Mouse (Mus musculus) heart, embryonic 16.5 days (tissue): ENCODE measurements around the gene E2f7. TPM values are rescaled to one million over a fixed set of nuclear protein-coding genes. Genes with fewer than 3 reads are reported as not detected.
"Not testable (repeated sequence)": the region's sequence is repeated elsewhere in the genome, so short reads cannot be mapped to it uniquely, and the experiment has no call there.

ENCODE experiments used
- ATAC-seq: fragments of 200-750 bp; cut with Nextera tagmentation; replicated peaks from 2 replicates; pipeline ENCODE4 v1.8.0; 2017; ENCODE audit warnings: moderate number of reproducible peaks; ENCODE audit not compliant: insufficient read depth, low FRiP score; ENCODE audit errors: extremely low read depth
- H3K27ac ChIP-seq: fragments of 300-500 bp; sonication (generic); 2 replicates; pipeline ENCODE4 v1.5.1; 2014; ENCODE audit warnings: mild to moderate bottlenecking, low read length, control low read depth, moderate library complexity
- H3K27me3 ChIP-seq: fragments of 300-500 bp; sonication (generic); 2 replicates; pipeline ENCODE4 v1.6.1; 2014; ENCODE audit warnings: low read length, mixed read lengths; ENCODE audit not compliant: control insufficient read depth, insufficient read depth
- H3K36me3 ChIP-seq: fragments of 300-500 bp; sonication (generic); 2 replicates; pipeline ENCODE4 v1.6.1; 2014; ENCODE audit not compliant: control insufficient read depth, insufficient read depth
- H3K4me1 ChIP-seq: fragments of 300-500 bp; sonication (generic); 2 replicates; pipeline ENCODE4 v1.6.1; 2014; ENCODE audit warnings: low read length, mixed read lengths; ENCODE audit not compliant: control insufficient read depth, insufficient read depth
- H3K4me2 ChIP-seq: fragments of 300-500 bp; sonication (generic); 2 replicates; pipeline ENCODE4 v1.6.1; 2014; ENCODE audit warnings: low read depth, mild to moderate bottlenecking, control low read depth, low read length
- H3K4me3 ChIP-seq: fragments of 300-500 bp; sonication (generic); 2 replicates; pipeline ENCODE4 v1.5.1; 2014; ENCODE audit warnings: mild to moderate bottlenecking, control low read depth, low read length
- H3K9ac ChIP-seq: fragments of 300-500 bp; sonication (generic); 2 replicates; pipeline ENCODE4 v1.6.1; 2014; ENCODE audit warnings: low read length, control low read depth
- H3K9me3 ChIP-seq: fragments of 300-500 bp; sonication (generic); replicated peaks from 2 replicates; pipeline ENCODE4 v1.6.1; 2016; ENCODE audit warnings: low read length; ENCODE audit not compliant: control insufficient read depth
- WGBS: fragments of 180-500 bp; shearing (Covaris S2); extraction: QIAGEN DNeasy Blood & Tissue Kit; methylation state at CpG from one replicate; pipeline ENCODE4 v1.1.7; 2014; 5-methylcytosine and 5-hydroxymethylcytosine counted together
- polyA plus RNA-seq: library from polyadenylated mRNA; unstranded; fragments of >200 nt; fragmentation: Nextera tagmentation; extraction: Ambion mirVana; gene quantifications from 2 replicates; pipeline ENCODE4 v1.2.1, GENCODE M21; 2015

E2f7 gene
- polyA plus RNA-seq, 1 experiment from 2014 or later, result 13.5 TPM

- Histone ChIP-seq H3K4me2 (no peak overlapping the region; the same call in 1 of the 2 replicates), H3K36me3 (peaks cover 9% of the 10 kb centered on the region; the same call in 1 of the 2 replicates), H3K27me3 (no peaks in the 10 kb centered on the region), H3K9me3 (no peaks in the 10 kb centered on the region), H3K9ac (no peak overlapping the region), H3K4me3 (no peak overlapping the region), H3K4me1 (peaks cover 13% of the 10 kb centered on the region), H3K27ac (no peak overlapping the region)
- WGBS, result 68% methylated on average over 12 of the region's 12 CpGs
- ATAC-seq, result no peak
These were observed 1.1 kb upstream of the E2f7 start for GRCm38 (mm10) chr10:110744120-110744519.

GRCm38 (mm10) chr10:110745640-110746032 lies 397 bp downstream of the E2f7 start:
- Histone ChIP-seq H3K9me3 (no peaks in the 10 kb centered on the region), H3K4me1 (peaks cover 13% of the 10 kb centered on the region), H3K4me3 (peak overlapping the region; percentile 93), H3K4me2 (peak overlapping the region; percentile 99), H3K27me3 (no peaks in the 10 kb centered on the region), H3K9ac (peak overlapping the region; percentile 93), H3K27ac (peak overlapping the region; percentile 74), H3K36me3 (peaks cover 16% of the 10 kb centered on the region)
- ATAC-seq, result peak; percentile 30
- WGBS, result under 1% methylated on average over 23 of the region's 23 CpGs

GRCm38 (mm10) chr10:110749081-110749480 lies 3.8 kb downstream of the E2f7 start:
- H3K9me3 ChIP-seq, result no peaks in the 10 kb centered on the region
- WGBS, result 92% methylated on average over 9 of the region's 9 CpGs
- H3K4me1 ChIP-seq, result peaks cover 13% of the 10 kb centered on the region
- peaks cover 29% of the 10 kb centered on the region for H3K36me3 ChIP-seq
- no peak overlapping the region for H3K4me3 ChIP-seq
- H3K4me2 ChIP-seq, result no peak overlapping the region
- H3K27ac ChIP-seq, result no peak overlapping the region
- no peak for ATAC-seq
- H3K9ac ChIP-seq, result no peak overlapping the region
- no peaks in the 10 kb centered on the region for H3K27me3 ChIP-seq

GRCm38 (mm10) chr10:110749510-110750305 lies 4.5 kb downstream of the E2f7 start:
- Histone ChIP-seq H3K9ac (no peak overlapping the region), H3K27ac (no peak overlapping the region), H3K4me2 (no peak overlapping the region), H3K36me3 (peaks cover 32% of the 10 kb centered on the region), H3K4me3 (no peak overlapping the region), H3K4me1 (peaks cover 13% of the 10 kb centered on the region), H3K9me3 (no peaks in the 10 kb centered on the region), H3K27me3 (no peaks in the 10 kb centered on the region)
- WGBS, result 88% methylated on average over 9 of the region's 9 CpGs
- ATAC-seq, result no peak

GRCm38 (mm10) chr10:110752849-110753248 lies 7.6 kb downstream of the E2f7 start:
- peaks cover 55% of the 10 kb centered on the region for H3K36me3 ChIP-seq
- H3K9ac ChIP-seq, result no peak overlapping the region
- WGBS, result 66% methylated on average over 3 of the region's 3 CpGs
- H3K27me3 ChIP-seq, result no peaks in the 10 kb centered on the region
- no peaks in the 10 kb centered on the region; the same call in 1 of the 2 replicates for H3K9me3 ChIP-seq
- H3K27ac ChIP-seq, result peak overlapping the region; percentile 75
- peak; percentile 50 for ATAC-seq
- H3K4me1 ChIP-seq, result no peaks in the 10 kb centered on the region; the same call in 1 of the 2 replicates
- H3K4me2 ChIP-seq, result no peak overlapping the region
- no peak overlapping the region for H3K4me3 ChIP-seq

GRCm38 (mm10) chr10:110755556-110755955 lies 10.3 kb downstream of the E2f7 start:
- Histone ChIP-seq H3K9me3 (no peaks in the 10 kb centered on the region; the same call in 1 of the 2 replicates), H3K27ac (no peak overlapping the region), H3K36me3 (peaks cover 51% of the 10 kb centered on the region), H3K9ac (no peak overlapping the region), H3K4me1 (no peaks in the 10 kb centered on the region), H3K4me3 (no peak overlapping the region), H3K27me3 (no peaks in the 10 kb centered on the region), H3K4me2 (no peak overlapping the region)
- 98% methylated on average over 10 of the region's 10 CpGs for WGBS
- ATAC-seq, result no peak

GRCm38 (mm10) chr10:110756271-110756793 lies 11.1 kb downstream of the E2f7 start:
- Histone ChIP-seq H3K27ac (no peak overlapping the region), H3K36me3 (peaks cover 44% of the 10 kb centered on the region), H3K4me1 (no peaks in the 10 kb centered on the region), H3K27me3 (no peaks in the 10 kb centered on the region), H3K4me3 (no peak overlapping the region), H3K4me2 (no peak overlapping the region), H3K9me3 (no peaks in the 10 kb centered on the region; the same call in 1 of the 2 replicates), H3K9ac (no peak overlapping the region)
- ATAC-seq, result no peak
- WGBS, result 89% methylated on average over 7 of the region's 7 CpGs

- H3K9ac ChIP-seq, H3K4me3 ChIP-seq, H3K4me2 ChIP-seq, H3K27me3 ChIP-seq, H3K27ac ChIP-seq, H3K4me1 ChIP-seq, H3K9me3 ChIP-seq: not testable (repeated sequence)
- H3K36me3 ChIP-seq, result peaks cover 70% of the 10 kb centered on the region
- WGBS, result 54% methylated on average over 7 of the region's 12 CpGs
- peak; percentile 50 for ATAC-seq
These were observed 15.3 kb downstream of the E2f7 start for GRCm38 (mm10) chr10:110760552-110760951.

GRCm38 (mm10) chr10:110762134-110762884 lies 17.1 kb downstream of the E2f7 start:
- no peaks in the 10 kb centered on the region for H3K27me3 ChIP-seq
- H3K27ac ChIP-seq, result no peak overlapping the region
- no peak for ATAC-seq
- no peaks in the 10 kb centered on the region for H3K4me1 ChIP-seq
- H3K4me2 ChIP-seq, result no peak overlapping the region
- H3K9ac ChIP-seq, result no peak overlapping the region
- no peak overlapping the region for H3K4me3 ChIP-seq
- H3K9me3 ChIP-seq, result peaks cover 5% of the 10 kb centered on the region
- 88% methylated on average over 16 of the region's 16 CpGs for WGBS
- H3K36me3 ChIP-seq, result peaks cover 67% of the 10 kb centered on the region
